Mouse (Mus musculus) cerebellum, adult 18-20 months (tissue): Measurements from ENCODE around the gene Slc12a1.

Source experiments
- DNase-seq, 2 experiments: peaks; one replicate each; pipeline ENCODE4 v3.0.0; 2021

Gene Slc12a1

DNA sequence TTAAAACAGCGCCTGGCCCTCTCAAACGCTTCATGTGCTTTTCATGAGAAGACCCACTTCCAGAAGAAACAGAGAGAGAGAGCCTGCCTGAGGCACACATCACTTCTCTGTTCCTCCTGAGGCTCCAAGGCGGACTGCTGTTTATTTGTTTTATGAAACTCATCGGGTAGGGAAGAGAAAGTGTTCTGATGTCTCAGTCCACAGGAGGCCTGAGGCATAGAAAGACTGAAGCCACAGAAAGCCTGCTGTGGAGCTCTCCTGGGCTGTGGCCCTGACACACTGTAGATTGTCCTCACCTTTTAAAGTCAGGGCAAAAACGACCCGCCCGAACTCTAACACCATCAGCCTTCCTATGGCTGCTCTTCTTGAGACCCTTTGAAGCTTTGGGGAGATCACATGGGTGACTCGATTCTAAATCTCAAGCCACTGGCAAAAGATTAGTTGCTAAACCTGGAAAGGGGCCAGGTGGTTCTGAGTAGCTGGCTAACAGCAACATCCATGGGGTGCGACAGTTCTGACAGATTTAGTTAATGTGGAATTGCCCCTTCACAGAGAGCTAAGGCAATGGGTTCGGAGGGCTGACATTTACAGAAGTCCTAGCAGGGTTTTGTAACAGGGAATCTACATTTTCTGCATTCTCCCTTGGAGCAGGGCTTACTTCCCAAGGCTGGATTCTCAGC lies 59.7 kb downstream of the Slc12a1 start:
- no peak for DNase-seq

DNA sequence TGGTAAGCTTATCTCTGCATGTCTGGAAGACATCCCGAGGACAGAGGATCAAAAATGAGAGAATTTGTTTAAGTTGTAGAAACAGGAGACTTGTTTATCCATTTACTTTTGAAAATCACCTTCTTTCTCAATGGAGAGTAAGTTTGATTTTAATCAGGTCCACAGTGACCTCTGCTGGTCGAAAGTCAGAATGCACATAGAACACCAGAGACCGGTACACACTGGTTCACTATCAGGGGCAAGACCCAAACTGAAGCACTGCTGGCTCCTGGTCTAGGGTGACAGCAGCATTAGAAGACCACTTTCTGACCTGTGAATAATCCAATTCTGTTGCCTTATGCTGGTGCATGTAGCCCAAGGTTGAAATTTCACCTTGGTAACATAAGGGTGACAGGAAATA lies 62.3 kb downstream of the Slc12a1 start:
- DNase-seq: peak; percentile 71 to 79

DNA sequence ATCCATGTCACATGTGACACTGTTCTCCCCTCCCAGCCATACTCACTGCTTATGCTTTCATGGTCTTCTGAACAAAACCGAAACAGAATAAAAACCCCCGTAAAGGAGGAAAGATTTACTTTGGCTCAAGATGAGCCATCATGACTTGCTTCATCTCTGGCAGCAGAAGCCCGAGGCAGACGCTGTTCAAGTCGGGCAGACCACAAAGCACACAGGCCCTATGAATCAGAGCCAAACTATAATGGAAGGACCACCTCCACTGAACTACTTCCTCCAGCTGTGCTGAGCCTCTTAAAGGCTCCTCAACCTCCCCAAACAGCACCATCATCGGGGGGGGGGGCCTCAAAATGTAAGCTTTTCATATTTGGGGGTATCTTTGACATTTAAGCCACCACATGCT lies 65.0 kb downstream of the Slc12a1 start:
- no peak for DNase-seq

DNA sequence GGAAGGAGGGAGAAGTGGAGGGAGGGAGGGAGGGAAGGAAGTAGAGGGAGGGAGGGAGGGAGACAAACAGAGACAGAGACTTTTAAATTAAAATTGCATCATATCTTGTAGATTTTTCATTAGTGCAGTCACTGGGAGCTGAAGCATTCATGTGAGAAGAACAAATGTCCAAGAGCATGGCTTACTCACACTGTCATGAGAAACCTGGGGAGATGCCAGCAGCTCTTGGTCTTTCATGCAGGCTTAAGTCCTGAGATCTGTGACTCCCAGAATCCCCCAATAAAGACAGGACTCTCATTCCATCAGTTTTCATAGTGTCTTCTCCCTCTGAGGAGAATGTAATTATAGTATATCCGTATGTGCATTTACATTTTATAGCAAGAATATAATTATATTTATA lies 66.3 kb downstream of the Slc12a1 start:
- DNase-seq: no peak

DNA sequence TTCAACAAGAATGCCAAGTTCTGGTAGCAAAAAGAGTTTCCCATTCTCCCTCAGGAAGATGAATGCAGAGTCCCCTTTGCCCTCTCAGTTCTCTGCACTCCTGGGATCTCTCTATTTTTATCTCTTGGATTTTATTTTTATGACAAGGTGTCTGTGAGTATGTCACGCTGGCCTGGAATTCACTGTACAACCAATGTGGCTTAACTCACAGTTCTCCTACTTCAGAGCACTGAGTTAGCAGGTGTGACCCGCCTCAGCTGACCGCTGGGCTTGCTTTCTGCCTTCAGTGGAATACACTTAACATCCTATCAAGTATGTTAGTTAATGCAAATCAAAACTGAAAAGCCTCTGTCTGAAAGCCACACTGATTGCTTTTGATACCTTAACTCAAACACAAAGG lies 67.0 kb downstream of the Slc12a1 start:
- DNase-seq: no peak

DNA sequence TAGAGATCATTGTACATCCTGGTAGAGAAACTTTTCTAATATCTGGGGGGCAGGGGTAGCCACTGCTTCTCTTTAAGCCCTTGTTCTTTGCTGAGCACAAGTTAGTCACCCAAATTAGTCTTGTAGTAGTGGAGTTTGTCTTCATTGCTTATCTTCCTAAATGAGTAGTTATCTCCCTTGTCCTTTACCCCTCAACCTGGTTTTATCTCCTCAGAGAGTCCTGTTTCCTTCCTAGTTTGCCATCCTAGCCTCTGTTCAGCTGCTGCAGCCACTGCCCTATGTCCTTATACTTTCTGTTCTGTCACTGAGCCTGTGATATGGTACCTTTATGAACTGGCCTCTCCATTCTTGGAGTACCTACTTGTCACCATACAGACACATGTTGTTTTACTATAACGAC lies 69.4 kb downstream of the Slc12a1 start:
- no peak for DNase-seq

DNA sequence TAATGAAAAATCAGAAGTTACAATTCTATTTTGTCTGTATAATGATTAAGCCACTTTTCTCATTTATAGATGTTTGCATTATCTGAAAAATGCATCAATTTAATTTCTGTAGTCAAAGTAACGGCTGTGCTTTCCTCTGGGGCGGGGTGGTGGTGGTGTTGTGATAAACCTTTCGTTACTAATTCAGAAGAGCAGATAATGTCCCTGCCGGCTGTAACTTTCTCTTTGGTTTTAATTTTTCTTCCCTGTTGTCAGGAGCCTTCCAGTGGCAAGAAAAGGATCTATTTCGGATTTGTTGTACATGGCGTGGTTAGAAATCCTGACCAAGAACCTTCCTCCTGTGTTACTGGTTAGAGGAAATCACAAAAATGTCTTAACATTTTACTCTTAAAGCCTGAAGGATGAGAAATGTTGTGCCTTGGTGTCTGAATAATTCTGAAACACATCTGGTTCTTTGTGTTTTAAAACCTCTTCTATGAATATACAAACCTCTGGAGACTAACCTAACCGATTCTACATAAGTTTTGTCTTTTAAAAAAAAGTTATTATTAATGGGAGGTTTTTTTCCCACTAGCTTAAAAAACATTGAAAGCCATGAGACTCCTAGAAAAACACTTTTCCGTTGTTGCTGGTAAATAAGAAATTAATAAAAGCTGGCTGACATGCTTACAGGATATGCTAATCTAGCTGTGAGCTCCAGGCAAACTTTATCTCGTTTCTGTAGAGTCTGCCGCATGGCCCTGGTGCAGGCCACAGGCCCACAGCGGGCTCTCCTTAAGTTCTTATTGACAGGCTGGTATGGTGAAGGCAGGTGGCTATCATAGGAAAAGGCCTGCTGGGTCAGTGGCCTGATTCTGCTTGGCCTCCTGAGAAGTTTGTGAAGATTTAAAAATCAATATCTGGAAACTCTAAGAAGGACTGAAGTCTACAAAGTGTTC lies 76.4 kb downstream of the Slc12a1 start:
- no peak for DNase-seq

DNA sequence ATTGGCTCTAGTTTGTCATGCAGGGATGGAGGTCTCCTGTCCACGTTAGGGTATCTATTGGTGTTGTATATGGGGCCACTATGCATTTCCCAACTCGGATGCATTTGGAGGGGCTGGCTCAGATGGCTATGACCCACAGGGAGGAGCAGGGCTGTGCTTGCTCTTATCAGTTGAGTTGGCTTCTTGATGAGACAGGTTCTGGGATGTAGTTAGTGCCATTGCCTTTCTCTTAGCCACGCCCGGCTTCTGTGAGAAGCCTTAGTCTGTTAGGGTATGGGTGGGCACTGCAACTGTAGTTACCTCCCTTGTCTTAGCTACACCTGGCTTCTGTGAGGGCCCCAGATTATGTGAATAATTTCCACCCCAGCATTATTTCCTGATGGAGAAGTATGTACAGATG lies 79.9 kb downstream of the Slc12a1 start:
- no peak for DNase-seq

DNA sequence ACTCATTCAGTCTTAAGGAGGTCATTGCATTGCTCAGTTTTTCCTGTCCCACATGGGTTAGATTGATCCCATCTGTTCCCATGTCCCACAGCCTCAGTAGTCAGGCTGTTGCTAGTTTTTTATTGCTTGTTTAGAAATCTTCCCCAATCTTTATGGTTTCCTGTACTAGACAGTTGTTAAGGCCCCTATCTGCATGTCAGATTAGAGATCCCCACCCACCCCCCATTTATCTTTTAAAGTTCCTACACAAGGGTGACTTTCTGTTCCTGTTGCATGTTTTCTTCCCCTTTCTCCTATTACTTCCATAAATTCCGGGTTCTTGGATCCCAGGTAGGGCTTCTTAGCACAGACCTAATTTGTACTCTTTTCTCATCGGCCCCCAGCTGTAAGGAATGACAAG lies 81.2 kb downstream of the Slc12a1 start:
- no peak for DNase-seq

DNA sequence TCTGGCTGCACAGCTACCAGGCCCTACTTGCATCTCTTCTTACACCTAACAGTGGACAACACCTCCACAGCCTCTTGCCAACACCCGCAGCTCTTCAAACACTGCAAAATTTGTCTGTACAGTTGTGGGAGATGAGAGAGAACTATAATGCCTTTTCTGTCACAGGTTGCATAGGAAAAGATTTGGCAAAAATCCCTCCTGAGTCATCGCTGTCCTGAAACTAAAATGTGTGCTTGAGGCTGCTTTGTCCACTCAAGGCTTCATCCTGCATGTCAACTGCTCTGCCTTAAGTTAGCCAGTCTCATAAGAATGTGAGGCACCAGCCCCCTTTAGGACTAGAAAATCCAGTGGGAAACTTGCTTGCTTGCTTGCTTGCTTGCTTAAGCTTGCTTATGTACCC lies 81.7 kb downstream of the Slc12a1 start:
- no peak for DNase-seq

DNA sequence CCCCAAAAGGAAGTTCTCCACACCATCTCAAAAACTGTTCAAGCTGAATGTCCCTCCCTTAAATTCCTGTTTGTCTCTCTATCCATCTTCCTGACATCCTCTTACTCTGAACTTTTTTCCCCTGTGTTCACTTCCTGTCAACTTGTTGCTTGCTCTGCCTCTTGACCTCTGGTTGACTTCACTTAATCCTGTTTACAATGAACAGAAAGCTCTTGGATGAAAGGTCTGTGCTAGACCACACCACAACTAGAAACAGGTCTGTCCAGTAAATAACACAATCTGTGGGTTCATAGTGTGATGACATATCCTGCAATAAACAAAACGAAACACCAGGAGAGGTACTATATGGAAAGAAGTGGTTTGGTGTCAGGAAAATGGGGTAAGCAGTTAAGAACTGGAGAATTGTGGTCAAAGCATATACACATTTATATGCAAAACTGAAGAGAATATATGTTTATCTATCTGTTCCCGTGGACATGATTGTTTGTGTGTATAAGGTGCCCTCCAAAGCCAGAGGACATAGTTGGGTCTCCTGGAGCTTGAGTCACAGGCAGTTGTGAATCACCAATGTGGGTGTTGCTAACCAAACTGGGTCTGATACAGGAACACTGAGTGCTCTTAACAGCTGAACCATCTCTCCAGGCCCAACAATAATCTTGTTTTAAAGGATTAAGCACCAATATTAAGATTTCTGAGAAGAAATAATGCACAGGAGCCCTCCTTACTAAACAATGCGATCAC lies 93.4 kb downstream of the Slc12a1 start:
- no peak for DNase-seq

DNA sequence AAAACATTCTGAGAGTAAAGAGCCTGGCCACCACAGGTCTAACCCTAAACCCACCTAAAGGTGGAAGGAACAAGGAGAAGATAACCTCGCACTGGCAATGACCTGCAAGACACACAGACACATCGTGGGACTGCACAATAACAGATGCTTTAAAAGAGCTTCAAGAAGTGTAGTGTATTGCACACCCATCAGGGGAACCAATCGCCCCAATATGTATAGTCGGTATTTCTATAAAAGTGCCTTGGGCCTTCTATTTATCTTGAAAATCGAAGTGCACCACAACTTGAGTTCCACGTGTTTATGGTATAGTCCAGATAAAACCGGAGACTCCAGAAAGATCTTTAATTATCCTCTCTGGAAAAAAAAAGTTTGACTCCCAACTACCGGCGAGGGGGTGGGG lies 94.4 kb downstream of the Slc12a1 start:
- DNase-seq: peak in 1 of 2 experiments; percentile 17

DNA sequence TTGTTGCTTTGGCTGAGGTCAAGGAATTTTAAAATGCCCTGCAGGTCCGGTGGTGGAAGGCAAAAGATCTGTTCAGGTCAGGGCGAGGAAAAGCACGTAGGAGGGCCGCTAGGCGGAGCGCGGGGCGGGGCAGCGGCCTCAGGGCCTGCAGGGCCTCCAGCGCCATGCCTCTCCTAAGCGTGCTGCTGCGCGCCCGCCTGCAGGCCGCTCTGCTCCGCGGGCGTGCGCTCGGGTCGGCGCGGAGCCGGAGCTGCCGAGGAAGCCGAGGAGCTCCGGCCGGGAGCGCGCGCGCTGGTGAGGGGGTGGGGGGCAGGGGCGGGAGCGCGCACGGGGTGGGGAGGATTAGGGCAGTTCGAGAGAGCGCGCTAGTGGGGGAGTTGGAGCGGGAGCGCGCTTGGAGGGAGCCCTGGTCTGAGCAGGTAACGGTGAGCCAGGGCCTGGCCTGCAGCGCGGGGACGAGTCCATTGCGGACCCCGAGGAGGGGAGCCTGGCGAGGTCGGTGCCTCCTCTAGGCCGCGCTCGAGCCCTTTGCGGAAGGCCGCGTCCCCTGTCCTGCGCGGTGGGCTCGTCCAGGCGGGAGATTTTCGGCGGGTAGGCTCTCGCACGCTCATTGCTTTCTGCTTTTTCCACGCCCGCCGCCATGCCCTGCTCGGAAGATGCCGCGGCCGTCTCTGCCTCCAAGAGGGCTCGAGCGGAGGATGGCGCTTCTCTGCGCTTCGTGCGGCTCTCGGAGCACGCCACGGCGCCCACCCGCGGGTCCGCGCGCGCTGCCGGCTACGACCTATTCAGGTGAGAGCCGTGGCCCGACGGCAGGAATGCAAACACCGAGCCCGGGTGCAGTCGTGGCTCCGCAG lies 95.0 kb downstream of the Slc12a1 start, which contains the start of gene Dut:
Gene Dut, plus strand, starts transcription at position 83 of the 854 bp plus-strand sequence.
- DNase-seq: peak; percentile 98 to 99

DNA sequence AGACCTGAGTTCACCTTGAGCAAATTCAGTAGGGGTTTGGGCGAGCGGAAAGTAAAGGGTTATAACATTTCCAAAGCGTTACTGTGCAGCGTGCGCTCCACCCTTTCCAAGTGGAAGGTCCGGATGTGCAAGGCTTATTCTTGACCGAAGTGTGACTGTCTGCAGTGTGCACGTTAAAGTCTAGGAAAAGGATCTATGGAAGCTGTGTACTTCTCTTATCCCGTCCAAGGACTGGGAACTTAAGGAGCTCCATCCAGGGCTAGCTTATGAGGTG lies 95.6 kb downstream of the Slc12a1 start:
- DNase-seq: no peak

DNA sequence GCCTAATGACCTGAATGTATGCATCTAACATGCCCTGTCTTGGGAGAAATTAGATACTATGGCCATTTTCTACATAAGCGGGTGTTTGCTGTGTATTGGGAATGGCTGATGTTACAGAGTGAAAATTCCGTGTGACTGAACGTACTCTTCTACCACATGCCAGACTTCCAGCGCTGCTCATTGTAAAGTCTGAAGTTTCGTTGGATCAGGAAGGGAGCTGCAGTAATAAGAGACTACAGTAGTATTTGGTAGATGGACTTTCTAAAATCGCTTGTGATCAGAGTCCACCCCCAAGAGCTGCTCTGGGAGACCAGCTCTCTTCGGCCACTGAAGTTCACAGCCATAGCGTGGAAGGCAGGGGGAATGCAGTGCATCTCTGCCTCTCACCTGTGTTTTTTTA lies 96.0 kb downstream of the Slc12a1 start:
- DNase-seq: peak in 1 of 2 experiments; percentile 23

DNA sequence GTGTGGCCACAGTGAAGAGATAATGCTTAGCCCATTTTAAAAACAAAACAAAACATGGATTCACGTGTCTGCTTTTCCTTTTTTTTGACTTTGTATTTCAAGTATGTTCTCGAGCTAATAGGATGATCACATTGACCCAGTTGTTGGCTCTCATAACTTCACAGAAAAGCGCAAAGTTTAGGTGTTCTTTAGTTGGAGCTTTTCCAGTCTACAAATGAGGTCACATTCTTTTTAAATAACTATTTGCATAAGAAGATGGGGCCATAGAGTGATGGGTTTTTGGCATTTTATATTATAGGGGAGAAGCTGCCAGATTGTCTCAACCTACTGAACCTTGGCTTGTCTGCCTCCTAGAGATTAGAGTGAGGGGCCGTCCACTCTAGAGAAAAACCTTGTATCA lies 97.0 kb downstream of the Slc12a1 start:
- no peak for DNase-seq

DNA sequence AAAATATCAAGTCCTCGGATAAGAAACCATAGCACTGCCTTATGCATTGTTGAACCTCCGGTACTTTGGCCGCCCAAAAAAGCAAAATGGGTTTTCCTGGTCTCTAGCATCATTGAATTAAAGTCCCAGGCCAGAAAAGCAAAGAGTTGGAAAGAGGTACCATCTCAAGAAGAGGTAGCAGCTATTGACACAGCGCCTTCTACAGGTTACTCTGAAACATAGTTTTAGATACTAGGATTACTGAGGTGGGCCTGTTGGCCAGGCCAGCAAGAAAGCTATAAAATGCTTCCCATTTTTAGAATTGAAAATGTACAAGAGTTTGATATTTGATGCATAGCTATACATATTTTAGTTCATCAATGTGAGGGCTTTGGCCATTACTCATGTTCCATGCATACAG lies 97.6 kb downstream of the Slc12a1 start:
- DNase-seq: no peak

DNA sequence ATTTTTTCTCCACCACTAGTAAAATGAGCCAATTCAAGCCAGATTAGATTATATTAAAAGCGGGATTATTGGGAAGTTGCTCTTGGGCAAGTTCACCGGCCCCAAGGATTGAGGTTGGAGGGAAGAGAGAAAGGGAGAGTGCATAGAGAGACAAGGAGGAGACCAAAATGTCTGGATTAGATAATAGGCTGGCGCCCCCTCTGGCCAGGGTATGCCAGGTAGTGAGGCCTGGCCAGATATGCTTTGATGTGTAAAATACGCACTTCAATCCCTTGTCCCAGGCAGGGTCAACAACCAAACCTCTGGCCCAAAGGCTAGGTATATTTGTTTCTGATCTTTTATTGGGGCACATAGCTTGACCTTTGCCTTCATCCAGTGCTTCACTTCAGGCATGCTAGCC lies 99.5 kb downstream of the Slc12a1 start:
- no peak for DNase-seq

DNA sequence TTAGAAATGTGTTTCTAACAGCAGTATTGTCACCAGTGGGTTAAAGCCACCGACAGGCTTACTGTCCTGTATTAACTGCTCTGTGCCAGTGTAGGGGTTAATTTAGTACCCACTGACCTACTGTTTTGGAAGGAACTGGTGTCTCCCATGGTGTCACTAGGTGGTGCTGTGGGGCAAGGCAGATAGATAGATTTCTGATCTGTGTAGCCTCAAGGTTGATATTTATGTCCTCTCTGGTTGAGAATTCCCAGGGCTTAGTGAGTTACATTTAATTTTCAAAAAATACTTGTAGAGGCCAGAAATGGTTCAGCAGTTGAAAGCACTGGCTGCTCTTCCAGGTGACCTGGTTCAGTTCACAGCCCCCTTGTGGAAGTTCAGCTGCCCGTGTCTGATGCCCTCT lies 100.0 kb downstream of the Slc12a1 start:
- DNase-seq: peak; percentile 59 to 63

DNA sequence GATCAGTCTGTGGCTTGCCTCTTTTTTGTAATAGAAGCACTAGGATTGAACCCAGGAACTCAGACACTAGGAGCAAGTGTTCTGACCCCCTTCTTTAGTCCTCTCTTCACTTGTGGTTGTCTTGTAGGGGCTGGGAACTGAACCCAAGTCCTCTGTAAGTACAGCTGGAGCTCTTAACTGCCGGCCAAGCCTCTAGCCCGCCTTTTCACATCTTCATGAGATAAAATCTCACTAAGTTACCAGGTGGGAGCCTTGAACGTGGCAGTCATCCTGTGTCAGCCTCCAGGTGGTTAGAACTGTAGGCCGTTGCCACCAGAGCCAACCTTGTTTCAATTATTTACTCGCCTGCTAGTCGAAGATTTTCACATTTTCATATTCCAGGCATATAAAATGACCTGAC lies 101.4 kb downstream of the Slc12a1 start:
- DNase-seq: no peak

DNA sequence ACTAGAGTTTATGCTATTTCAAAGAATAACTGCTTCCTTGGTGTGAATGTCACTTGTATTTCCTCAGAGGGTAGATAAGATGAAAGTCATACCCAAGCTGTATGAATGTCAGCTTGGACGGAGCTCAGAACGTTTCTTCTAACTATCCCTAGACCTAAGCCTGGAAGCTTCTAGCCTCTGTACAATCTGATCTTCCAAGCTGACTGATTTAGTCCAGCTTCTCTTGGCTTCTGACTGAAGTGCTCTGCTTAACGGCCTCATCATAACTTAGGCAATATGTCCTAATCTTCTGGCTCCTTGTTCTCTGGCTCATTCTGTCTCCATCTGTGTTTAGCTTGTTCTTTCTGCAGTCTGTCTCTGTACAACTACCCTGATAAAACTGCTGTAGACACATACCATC lies 102.3 kb downstream of the Slc12a1 start:
- no peak for DNase-seq

DNA sequence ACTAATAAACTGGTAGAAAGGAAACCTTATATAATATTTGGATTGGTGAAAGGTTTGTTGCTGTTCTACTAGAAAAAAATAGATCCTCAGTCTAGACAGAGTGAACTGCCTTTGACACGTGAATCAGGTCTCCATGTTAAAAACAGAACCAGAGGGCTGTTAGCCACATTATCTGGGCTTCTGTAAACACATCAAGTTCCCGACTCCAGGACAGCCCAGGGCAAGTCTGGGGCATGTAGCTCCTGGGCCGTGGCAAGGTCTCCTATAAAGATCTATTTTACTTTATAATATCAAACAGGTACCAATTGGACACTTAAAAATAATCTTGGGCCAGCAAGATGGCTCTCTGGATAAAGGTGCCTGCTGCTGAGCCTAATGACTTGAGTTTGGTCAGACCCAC lies 103.6 kb downstream of the Slc12a1 start:
- no peak for DNase-seq
